Mouse (Mus musculus) intestine, embryonic 14.5 days (tissue): ENCODE measurements around the gene Kpna6. TPM values are rescaled to one million over a fixed set of nuclear protein-coding genes. Genes with fewer than 3 reads are reported as not detected.
"Not testable (repeated sequence)": the region's sequence is repeated elsewhere in the genome, so short reads cannot be mapped to it uniquely, and the experiment has no call there.

Experiments
- ATAC-seq: fragments of 200-750 bp; cut with Nextera tagmentation; replicated peaks from 2 replicates; pipeline ENCODE4 v1.8.0; 2017; ENCODE audit warnings: low read depth, moderate number of reproducible peaks, moderate TSS enrichment, moderate library complexity; ENCODE audit not compliant: low FRiP score, low TSS enrichment
- DNase-seq: peaks from one replicate; pipeline ENCODE4 v3.0.0-alpha.2; 2018; ENCODE audit warnings: low spot score
- H3K27ac ChIP-seq: fragments of 300-500 bp; sonication (generic); 2 replicates; pipeline ENCODE4 v1.5.1; 2014; ENCODE audit warnings: low read depth, mild to moderate bottlenecking, control low read depth
- H3K27me3 ChIP-seq: fragments of 300-500 bp; sonication (generic); replicated peaks from 2 replicates; pipeline ENCODE4 v1.6.1; 2014; ENCODE audit warnings: low read length, control low read depth; ENCODE audit not compliant: control insufficient read depth, insufficient read depth
- H3K36me3 ChIP-seq: fragments of 300-500 bp; sonication (generic); 2 replicates; pipeline ENCODE4 v1.6.1; 2014; ENCODE audit warnings: low read length, control low read depth; ENCODE audit not compliant: control insufficient read depth, insufficient read depth
- H3K4me1 ChIP-seq: fragments of 300-500 bp; sonication (generic); replicated peaks from 2 replicates; pipeline ENCODE4 v1.6.1; 2014; ENCODE audit warnings: low read length, control low read depth, mixed read lengths; ENCODE audit not compliant: control insufficient read depth, insufficient read depth
- H3K4me2 ChIP-seq: fragments of 300-500 bp; sonication (generic); 2 replicates; pipeline ENCODE4 v1.6.1; 2014; ENCODE audit warnings: low read length
- H3K4me3 ChIP-seq: fragments of 300-500 bp; sonication (generic); 2 replicates; pipeline ENCODE4 v1.5.1; 2014; ENCODE audit warnings: low read depth, low read length, control low read depth, mixed read lengths
- H3K9ac ChIP-seq: fragments of 300-500 bp; sonication (generic); 2 replicates; pipeline ENCODE4 v1.6.1; 2014; ENCODE audit warnings: mild to moderate bottlenecking, low read length
- H3K9me3 ChIP-seq: fragments of 300-500 bp; sonication (generic); 2 replicates; pipeline ENCODE4 v1.6.1; 2016; ENCODE audit warnings: low read length, control low read depth; ENCODE audit not compliant: control insufficient read depth
- WGBS: fragments of 180-500 bp; shearing (Covaris S2); extraction: QIAGEN DNeasy Blood & Tissue Kit; methylation state at CpG from one replicate; pipeline ENCODE4 v1.1.7; 2014; 5-methylcytosine and 5-hydroxymethylcytosine counted together
- polyA plus RNA-seq: library from polyadenylated mRNA; unstranded; fragments of >200 nt; fragmentation: Nextera tagmentation; extraction: Ambion mirVana; gene quantifications from 2 replicates; pipeline ENCODE4 v1.2.1, GENCODE M21; 2014

Kpna6 gene
- 13.3 and 13.4 TPM in 2 replicates for polyA plus RNA-seq

DNA sequence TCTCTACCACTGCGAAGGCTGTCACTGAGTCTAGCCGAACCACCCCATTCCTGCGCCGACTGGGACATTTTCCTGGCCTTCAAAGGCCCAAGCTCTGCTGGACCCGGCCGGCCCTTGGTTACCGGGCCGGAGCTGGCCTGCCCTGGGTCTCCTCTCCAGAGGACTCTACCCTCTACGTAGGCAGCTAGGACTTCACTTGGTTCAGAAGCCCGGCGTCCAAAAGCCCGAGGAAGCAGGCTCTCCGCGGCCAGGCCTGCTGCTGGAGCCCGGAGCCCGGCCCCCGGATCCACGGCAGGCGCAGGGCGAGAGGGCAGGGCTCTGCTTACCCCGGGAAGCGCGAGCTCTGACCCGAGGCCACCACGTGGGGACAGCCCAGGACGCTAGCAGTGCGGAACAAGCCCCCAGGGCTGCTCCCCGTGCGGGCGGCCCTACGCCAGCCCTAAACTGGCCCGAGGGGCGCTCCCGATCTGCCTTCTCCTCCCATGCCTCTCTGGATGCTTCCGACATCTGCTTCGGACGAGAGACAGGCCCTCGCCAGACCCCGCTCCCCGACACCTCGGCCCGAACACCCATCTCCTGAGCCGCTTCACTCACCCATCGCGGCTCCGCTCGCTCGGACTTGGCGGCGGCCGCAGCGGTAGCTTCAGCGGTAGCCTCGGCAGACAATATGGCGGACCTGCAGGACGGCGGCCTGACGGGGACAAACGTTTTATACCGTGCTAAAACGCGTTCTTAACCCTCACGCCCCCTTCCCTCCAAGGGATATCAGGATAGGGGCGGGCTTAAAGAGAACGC is at the start of gene Kpna6:
TSS of gene Kpna6 (minus strand) at position 685 of the 795 bp plus-strand sequence.
- H3K4me2 ChIP-seq, result peak within 1 kb of the TSS; percentile 97
- peaks cover 17% of the 10 kb centered on the region for H3K4me1 ChIP-seq
- WGBS, result under 1% methylated on average over 65 of the region's 65 CpGs
- peak within 1 kb of the TSS; percentile 77 for H3K4me3 ChIP-seq
- H3K9ac ChIP-seq, result peak within 1 kb of the TSS; percentile 77
- no peaks in the 10 kb centered on the region for H3K27me3 ChIP-seq
- DNase-seq, result peak; percentile 95
- ATAC-seq, result peak; percentile 89
- no peaks in the 10 kb centered on the region for H3K9me3 ChIP-seq
- H3K36me3 ChIP-seq, result peaks cover 20% of the 10 kb centered on the region
- peak within 1 kb of the TSS; percentile 94 for H3K27ac ChIP-seq

DNA sequence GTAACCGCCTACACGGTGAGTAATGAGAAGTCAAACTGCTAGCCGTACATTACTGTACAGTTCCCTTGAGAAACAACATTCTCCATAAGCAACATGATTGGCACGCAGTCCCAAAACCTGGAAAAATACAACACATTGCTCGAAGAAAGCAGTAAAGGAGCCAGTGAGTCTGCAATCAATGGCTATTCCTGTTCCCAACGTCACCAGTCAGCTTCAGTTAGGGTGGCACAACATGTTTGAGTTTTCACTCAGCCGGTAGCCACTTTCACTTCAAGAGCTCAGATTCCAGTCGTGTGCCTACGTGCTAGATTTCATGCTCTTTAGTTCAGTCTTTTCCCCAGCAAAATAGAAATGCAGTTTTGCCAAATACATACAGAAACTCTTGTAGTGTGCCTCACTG is 43.7 kb upstream of the Kpna6 start:
- H3K4me2 ChIP-seq, result no peak overlapping the region
- WGBS, result 91% methylated on average over 9 of the region's 9 CpGs
- no peak overlapping the region for H3K9ac ChIP-seq
- ATAC-seq (no peak), DNase-seq (no peak)
- H3K27me3 ChIP-seq, result no peaks in the 10 kb centered on the region
- peaks cover 88% of the 10 kb centered on the region for H3K36me3 ChIP-seq
- no peak overlapping the region for H3K27ac ChIP-seq
- H3K4me3 ChIP-seq, result no peak overlapping the region
- no peaks in the 10 kb centered on the region for H3K4me1 ChIP-seq
- H3K9me3 ChIP-seq, result no peaks in the 10 kb centered on the region

DNA sequence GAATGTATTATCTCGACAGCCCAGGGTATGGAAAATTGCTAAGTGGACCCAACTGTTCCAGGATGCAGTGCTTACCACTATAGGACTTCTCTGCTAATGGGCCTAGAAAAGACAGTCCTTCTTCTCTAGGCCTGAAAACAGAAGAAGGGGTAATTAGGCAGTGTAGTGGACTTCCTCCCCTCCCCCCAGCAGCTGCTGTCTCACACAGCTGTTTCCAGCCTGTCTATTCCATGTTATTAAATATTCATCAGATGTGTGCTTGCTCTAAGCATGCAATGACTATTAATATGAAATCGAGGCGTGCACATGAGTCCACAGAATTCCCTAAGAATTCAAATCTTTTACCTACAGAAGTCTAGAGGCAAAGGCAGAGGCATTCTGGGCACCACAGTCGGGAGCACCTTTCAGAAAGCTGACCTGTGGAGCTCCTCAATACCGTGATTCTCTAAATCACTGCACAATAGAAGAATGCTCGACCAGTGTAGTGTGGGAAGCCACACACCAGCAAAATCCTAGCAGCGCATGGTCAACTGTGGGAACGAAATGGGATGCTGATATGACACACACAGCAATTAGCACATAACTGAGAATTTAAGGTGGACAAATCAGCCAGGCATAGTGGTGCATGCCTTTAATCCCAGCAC is 37.0 kb upstream of the Kpna6 start:
- no peak overlapping the region for H3K9ac ChIP-seq
- no peaks in the 10 kb centered on the region for H3K9me3 ChIP-seq
- no peak overlapping the region for H3K27ac ChIP-seq
- peaks cover 89% of the 10 kb centered on the region for H3K36me3 ChIP-seq
- H3K4me3 ChIP-seq, result no peak overlapping the region
- WGBS, result 83% methylated on average over 8 of the region's 8 CpGs
- DNase-seq (no peak), ATAC-seq (no peak)
- no peaks in the 10 kb centered on the region for H3K27me3 ChIP-seq
- no peak overlapping the region for H3K4me2 ChIP-seq
- H3K4me1 ChIP-seq, result no peaks in the 10 kb centered on the region

DNA sequence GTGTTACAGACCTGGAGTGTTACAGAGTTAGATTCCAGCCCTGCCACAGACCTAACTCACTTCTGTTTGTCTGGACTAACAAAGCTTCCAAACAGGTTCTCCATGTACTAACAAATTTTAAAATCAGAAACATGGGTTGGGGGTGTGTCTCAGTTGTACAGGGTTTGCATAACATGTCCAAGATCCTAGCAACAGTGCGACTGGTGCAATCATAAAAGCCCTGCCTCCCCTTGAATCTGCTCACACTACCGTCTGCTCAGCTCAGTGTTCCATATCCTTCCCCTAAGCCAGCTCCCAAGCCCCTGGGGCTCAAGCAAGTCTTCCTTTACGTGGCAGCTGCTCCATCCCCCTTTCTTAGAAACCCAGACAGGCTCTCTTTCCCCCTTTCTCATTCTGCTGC is 34.2 kb upstream of the Kpna6 start:
- Histone ChIP-seq H3K27me3 (no peaks in the 10 kb centered on the region), H3K9me3 (no peaks in the 10 kb centered on the region), H3K4me2 (no peak overlapping the region), H3K4me3 (no peak overlapping the region), H3K4me1 (peaks cover 19% of the 10 kb centered on the region), H3K36me3 (peaks cover 85% of the 10 kb centered on the region), H3K27ac (no peak overlapping the region), H3K9ac (no peak overlapping the region)
- 79% methylated on average over 3 of the region's 3 CpGs for WGBS
- ATAC-seq, result no peak
- no peak for DNase-seq

DNA sequence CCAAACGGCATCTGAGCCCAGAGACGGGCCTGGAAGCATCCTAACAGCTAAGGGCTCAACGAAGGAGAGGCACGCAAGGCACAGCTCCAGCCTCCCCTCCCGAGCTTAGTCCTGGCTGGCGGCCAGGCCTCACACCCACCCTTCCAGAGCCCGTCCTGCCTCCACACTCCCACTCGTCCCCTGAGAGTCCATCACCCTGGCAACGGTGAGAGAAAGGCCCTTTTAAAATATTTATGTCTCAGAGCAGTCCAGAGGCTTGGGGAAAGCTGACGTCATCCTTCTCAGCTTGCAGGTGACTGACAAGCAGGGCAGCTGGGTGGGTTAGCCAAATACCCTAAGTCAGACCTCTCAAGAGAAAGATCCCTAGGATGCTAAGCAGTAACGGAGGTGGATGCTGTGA is 29.9 kb upstream of the Kpna6 start:
- peak; percentile 84 for DNase-seq
- Histone ChIP-seq H3K4me2 (no peak overlapping the region), H3K27ac (peak overlapping the region; percentile 86), H3K4me1 (peaks cover 21% of the 10 kb centered on the region), H3K36me3 (peaks cover 42% of the 10 kb centered on the region), H3K9me3 (no peaks in the 10 kb centered on the region), H3K27me3 (no peaks in the 10 kb centered on the region), H3K9ac (no peak overlapping the region), H3K4me3 (no peak overlapping the region)
- WGBS, result 9% methylated on average over 11 of the region's 11 CpGs
- ATAC-seq, result peak; percentile 79

DNA sequence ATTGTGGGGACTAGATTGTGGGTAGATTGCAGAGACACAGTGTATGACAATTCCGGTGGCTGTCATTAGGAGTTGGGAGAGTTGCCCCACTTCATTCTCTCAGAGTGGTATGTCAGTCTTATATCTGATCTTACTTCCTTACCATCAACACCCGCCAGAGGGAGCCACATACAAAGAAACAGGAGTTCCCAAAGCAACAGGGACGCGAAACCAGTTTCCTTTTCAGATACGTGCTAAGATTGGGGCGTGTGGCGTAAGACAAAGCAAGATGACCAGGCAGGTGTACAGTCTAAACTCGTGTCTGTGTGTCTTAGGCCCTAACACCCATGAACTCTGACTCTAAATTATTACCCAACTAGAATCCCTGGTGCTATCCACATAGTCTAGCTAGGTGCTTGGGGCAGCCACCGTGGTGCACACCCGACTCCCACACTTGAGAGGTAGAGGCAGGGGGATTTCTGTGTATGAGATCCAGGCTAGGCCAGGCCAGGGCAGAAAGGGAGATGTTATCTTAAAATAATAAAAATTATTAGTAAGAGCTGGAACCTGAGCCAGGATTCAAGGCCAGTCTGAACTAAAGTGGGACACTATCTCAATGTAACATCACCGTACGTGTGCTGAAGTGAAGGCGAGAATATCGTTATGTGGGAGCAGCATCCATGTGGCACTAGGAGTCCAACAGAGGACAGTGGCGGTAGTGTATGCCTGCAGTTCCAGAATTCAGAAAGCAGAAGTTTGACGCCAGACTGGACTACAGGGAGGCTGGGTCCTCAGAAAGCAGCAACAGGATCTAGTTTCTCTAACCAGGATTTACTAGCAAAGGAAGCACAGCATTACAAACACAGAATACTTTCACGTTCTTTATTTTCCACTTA is 29.2 kb upstream of the Kpna6 start:
- ATAC-seq (peak; percentile 34), DNase-seq (peak; percentile 91)
- no peaks in the 10 kb centered on the region for H3K27me3 ChIP-seq
- no peak overlapping the region for H3K9ac ChIP-seq
- H3K9me3 ChIP-seq, result no peaks in the 10 kb centered on the region
- no peak overlapping the region for H3K4me3 ChIP-seq
- no peak overlapping the region for H3K4me2 ChIP-seq
- peaks cover 37% of the 10 kb centered on the region for H3K36me3 ChIP-seq
- peaks cover 21% of the 10 kb centered on the region for H3K4me1 ChIP-seq
- peak overlapping the region; percentile 86 for H3K27ac ChIP-seq
- 52% methylated on average over 17 of the region's 17 CpGs for WGBS

DNA sequence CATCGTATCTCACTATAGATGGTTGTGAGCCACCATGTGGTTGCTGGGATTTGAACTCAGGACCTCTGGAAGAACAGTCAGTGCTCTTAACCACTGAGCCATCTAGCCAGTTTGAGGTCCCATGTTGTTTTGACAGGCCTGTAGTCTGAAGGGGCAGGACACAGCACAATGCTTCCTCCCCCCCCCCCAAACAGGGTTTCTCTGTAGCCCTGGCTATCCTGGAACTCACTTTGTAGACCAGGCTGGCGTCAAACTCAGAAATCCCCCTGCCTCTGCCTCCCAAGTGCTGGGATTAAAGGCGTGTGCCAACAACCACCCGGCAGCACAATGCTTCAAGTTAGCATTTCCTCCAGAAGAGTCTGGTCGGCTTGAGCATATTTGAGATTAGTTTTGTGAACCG is 28.1 kb upstream of the Kpna6 start:
- H3K27ac ChIP-seq, H3K4me3 ChIP-seq, H3K9ac ChIP-seq, ATAC-seq, H3K4me2 ChIP-seq, H3K27me3 ChIP-seq, H3K9me3 ChIP-seq, DNase-seq: not testable (repeated sequence)
- 93% methylated on average over 6 of the region's 6 CpGs for WGBS
- Histone ChIP-seq H3K36me3 (peaks cover 30% of the 10 kb centered on the region), H3K4me1 (peaks cover 23% of the 10 kb centered on the region)

DNA sequence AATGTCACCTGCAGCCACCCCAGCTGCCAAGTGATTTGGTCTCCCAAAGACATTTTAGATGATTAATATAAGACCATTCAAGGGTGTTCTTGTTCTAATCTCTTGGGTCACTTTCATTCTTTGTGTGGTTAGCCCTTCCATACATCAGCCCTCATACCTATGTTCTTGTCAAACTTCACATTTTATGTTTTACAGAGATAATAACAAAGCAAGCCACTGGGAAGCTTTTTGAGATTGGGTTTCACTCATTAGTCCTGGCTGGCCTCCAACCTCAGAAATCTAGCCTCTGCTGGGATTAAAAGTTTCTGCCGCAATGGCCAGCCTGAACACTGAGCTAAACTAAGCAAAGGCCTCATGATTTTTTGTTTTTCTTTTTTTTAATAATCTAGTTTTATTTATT is 27.6 kb upstream of the Kpna6 start:
- WGBS, result 76% methylated on average over 1 of the region's 1 CpGs
- H3K9ac ChIP-seq, result no peak overlapping the region
- no peak for ATAC-seq
- peaks cover 27% of the 10 kb centered on the region for H3K4me1 ChIP-seq
- H3K4me3 ChIP-seq, result no peak overlapping the region
- H3K27ac ChIP-seq, result no peak overlapping the region
- no peak overlapping the region for H3K4me2 ChIP-seq
- no peak for DNase-seq
- H3K27me3 ChIP-seq, result no peaks in the 10 kb centered on the region
- no peaks in the 10 kb centered on the region for H3K9me3 ChIP-seq
- peaks cover 28% of the 10 kb centered on the region for H3K36me3 ChIP-seq
